Mouse (Mus musculus) kidney, adult 2 months (tissue): Measurements from ENCODE around the gene Bcl2l14. TPM values are rescaled to one million over a fixed set of nuclear protein-coding genes. Genes with fewer than 3 reads are reported as not detected.

Experiments
- DNase-seq: peaks from one replicate; pipeline ENCODE4 v3.0.0; 2021
- H3K27ac ChIP-seq: fragments of 200-500 bp; 2 replicates; pipeline ENCODE4 v1.5.1; 2012; ENCODE audit warnings: low read depth, low read length, control low read depth, inconsistent platforms; ENCODE audit not compliant: insufficient read depth
- H3K27me3 ChIP-seq: fragments of 200-500 bp; replicated peaks from 2 replicates; pipeline ENCODE4 v1.6.1; 2012; ENCODE audit warnings: mild to moderate bottlenecking, moderate library complexity, low read length, inconsistent platforms; ENCODE audit not compliant: control insufficient read depth, insufficient read depth
- H3K36me3 ChIP-seq: fragments of 200-500 bp; 2 replicates; pipeline ENCODE4 v1.6.1; 2012; ENCODE audit warnings: mild to moderate bottlenecking, moderate library complexity, low read length, inconsistent platforms; ENCODE audit not compliant: control insufficient read depth, insufficient read depth
- H3K4me1 ChIP-seq: fragments of 200-500 bp; 2 replicates; pipeline ENCODE4 v1.6.1; 2011; ENCODE audit warnings: low read length; ENCODE audit not compliant: control insufficient read depth, insufficient read depth
- H3K4me3 ChIP-seq: fragments of 200-500 bp; 2 replicates; pipeline ENCODE4 v1.5.1; 2011; ENCODE audit warnings: mild to moderate bottlenecking, low read depth, low read length, control low read depth; ENCODE audit not compliant: insufficient read depth
- CTCF ChIP-seq: fragments of 200-500 bp; conservative IDR thresholded peaks from 2 replicates; pipeline ENCODE4 v1.5.1; 2011; ENCODE audit warnings: low read depth, mild to moderate bottlenecking, control low read depth, low read length, moderate library complexity, mixed read lengths; ENCODE audit not compliant: insufficient read depth, insufficient read length
- POLR2A ChIP-seq: fragments of 200-500 bp; IDR thresholded peaks from one replicate; pipeline ENCODE4 v1.6.1; 2011; ENCODE audit warnings: low read depth, low read length, control low read depth
- WGBS: fragments of 180-500 bp; shearing (Covaris S2); methylation state at CpG from one replicate; pipeline ENCODE4 v1.1.7; 2018; 5-methylcytosine and 5-hydroxymethylcytosine counted together
- polyA plus RNA-seq: library from polyadenylated mRNA; depleted of rRNA; stranded (reverse); fragments of >200 nt; gene quantifications from 2 replicates; pipeline ENCODE4 v1.2.3, GENCODE M21; 2012

The Bcl2l14 gene
- polyA plus RNA-seq, 1 experiment: 1.1 TPM

DNA sequence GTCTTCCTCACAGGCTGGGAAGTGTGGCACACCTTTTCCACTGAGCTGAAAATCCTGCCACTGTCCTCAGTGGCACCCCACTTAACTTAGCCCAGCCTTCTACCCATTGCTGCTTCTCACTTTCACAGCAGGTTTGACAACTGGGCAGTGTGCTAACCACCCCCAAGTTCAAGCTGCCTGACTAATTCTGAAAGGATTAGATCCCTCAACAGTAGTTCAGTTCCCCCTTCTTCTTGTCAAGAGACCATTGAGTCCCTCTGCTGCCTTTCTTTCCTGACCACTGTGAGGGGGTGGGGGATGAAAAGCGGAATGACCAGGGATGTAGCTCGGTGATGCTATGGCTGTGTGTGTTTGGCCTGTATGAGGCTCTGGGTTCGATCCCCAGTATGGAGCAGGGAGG is 37.2 kb downstream of the Bcl2l14 start:
- Histone ChIP-seq H3K27me3 (no peaks in the 10 kb centered on the region), H3K27ac (no peak overlapping the region), H3K4me1 (no peaks in the 10 kb centered on the region), H3K4me3 (no peak overlapping the region), H3K36me3 (no peaks in the 10 kb centered on the region)
- 97% methylated on average over 3 of the region's 3 CpGs for WGBS
- TF ChIP-seq POLR2A: no peak
- no peak for TF ChIP-seq CTCF
- DNase-seq: no peak

DNA sequence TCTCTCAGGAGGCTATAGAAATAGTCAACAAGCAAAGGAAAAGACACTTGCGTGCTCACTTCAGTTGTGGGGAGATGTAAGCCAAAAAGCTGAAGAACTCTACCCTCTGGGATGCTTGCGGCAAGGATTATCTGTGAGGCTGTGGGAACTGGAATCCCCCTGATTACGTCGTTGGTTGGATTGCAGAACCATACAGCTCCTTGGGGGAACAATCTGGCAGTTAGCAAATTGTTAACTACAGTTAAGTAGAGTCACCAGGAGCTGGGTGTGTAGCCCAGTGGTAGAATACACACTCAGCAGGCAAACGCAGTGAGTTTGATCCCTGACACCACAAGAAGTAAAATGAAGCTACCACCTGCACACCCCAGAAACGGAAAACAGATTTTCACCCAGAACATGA is 37.9 kb downstream of the Bcl2l14 start:
- H3K36me3 ChIP-seq: no peaks in the 10 kb centered on the region
- H3K27me3 ChIP-seq: no peaks in the 10 kb centered on the region
- no peak overlapping the region for H3K27ac ChIP-seq
- H3K4me3 ChIP-seq: no peak overlapping the region
- DNase-seq: no peak
- TF ChIP-seq CTCF (no peak), POLR2A (no peak)
- no peaks in the 10 kb centered on the region for H3K4me1 ChIP-seq
- 78% methylated on average over 6 of the region's 6 CpGs for WGBS

DNA sequence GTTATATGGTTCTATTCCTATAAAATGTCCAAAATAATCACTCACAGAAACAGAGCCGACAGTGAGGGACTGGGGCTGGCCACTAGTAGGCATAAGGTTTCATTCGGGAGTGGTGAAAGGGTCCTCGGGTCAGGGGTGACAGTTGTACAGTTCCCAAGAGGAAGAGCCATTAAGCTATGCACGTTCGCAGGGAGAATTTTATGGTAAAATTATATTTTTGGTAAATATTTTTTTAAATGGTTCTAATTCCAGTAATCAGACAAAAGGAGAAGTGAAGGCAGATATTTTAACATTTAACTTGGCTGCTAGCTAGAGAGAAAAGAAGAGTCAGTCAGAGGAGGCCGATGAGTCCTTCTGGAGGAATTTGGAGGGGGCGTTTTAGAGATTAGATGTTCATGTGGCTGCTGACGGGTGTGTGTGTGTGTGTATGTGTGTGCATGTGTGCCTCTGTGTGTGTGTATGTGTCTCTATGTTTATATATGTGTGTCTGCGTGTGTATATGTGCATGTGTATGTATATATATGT is 38.8 kb downstream of the Bcl2l14 start:
- H3K27ac ChIP-seq: no peak overlapping the region
- no peaks in the 10 kb centered on the region for H3K36me3 ChIP-seq
- TF ChIP-seq CTCF: no peak
- H3K4me3 ChIP-seq: no peak overlapping the region
- no peaks in the 10 kb centered on the region for H3K4me1 ChIP-seq
- 74% methylated on average over 9 of the region's 9 CpGs for WGBS
- no peak for DNase-seq
- H3K27me3 ChIP-seq: no peaks in the 10 kb centered on the region

DNA sequence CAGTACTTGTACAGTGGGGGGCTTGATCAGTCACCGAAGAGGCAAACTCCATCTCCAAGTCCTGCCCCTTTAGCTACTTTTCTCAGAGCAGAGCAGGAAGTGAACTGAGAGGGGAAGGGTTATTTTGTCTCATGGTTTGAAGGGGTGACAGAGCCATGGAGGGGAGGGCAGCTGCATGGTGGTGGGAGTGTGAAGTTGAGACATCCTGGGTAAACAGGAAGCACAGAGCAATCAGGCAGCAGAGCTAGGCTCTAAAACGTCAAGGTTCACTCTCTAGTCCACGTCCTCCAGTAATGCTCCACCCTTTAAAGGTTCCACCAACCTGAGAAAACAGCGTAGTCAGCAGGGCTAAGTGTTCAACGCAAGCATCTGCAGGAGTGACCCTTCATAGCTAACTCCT is 40.8 kb downstream of the Bcl2l14 start:
- Histone ChIP-seq H3K27ac (no peak overlapping the region), H3K4me3 (no peak overlapping the region), H3K36me3 (no peaks in the 10 kb centered on the region), H3K27me3 (no peaks in the 10 kb centered on the region), H3K4me1 (no peaks in the 10 kb centered on the region)
- DNase-seq: no peak
- TF ChIP-seq CTCF (no peak), POLR2A (no peak)
- WGBS: 52% methylated on average over 5 of the region's 5 CpGs

DNA sequence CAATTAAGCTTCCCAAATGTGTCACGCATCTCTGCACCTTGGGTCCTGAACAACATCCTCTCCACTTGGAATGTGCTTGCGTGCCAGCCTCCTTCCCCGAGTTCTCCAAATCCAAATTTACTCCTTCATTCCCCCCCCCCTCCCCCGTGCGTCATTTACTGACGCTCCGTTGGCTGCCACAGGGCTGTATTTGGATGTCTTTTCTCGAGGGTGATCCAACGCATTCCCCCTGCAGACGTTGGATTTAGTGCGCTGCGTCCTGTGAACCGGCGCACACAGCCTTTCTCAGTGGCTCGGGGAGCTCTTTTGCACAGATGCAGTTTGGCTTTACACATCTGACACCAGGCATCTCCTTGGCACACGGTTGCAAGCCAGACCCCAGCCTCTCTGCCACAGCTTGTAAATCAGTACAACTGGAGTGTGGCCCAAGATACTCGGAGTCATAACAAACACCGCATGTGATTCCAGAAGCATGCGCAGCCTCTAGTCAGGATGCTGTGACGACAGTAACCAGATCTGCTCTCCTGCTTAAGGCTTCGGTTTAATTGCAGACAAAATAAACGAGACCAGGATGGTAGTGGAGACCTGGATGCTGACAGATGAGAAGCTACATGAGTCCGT is 43.4 kb downstream of the Bcl2l14 start:
- DNase-seq: no peak
- Histone ChIP-seq H3K27ac (no peak overlapping the region), H3K36me3 (no peaks in the 10 kb centered on the region), H3K4me1 (peaks cover 7% of the 10 kb centered on the region; the same call in 1 of the 2 replicates), H3K27me3 (no peaks in the 10 kb centered on the region), H3K4me3 (no peak overlapping the region)
- 21% methylated on average over 23 of the region's 23 CpGs for WGBS
- TF ChIP-seq POLR2A (no peak), CTCF (no peak)

DNA sequence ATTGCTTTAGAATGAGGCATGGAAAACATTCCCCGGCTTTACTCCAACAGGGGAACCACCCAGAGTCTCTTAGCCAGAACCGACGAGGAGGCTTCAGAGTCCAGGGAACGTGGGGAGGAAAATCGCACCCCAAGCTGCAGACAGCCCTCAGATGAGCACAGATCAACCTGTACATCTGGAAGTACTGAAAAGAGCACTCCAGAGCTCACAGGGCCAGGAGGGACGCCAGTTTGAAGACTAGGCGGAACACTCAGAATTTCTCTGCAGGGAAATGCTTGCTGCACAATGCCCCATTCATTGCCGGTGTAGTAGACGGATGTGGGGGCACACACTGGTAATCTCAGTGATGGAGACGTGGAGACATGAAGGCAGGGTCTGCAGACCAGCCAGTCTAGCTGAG is 43.9 kb downstream of the Bcl2l14 start:
- 39% methylated on average over 10 of the region's 10 CpGs for WGBS

DNA sequence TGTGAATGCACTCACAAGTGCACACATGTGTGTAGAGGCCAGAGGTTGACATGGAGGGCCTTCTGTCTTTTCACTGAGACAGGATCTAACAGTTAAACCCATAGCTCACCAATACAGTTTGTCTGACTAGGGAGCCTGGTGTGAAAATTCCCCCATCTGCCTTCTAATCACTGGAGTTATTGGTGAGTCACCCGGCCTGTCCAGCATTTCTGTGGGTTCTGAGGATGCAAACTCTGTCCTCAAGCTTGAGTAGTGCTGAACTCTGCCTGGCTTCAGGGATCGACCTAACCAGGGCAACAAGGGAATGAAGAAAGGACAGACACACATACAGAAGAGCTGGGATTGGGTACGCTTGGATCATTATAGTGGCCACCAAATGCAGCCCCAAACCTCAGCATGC is 45.6 kb downstream of the Bcl2l14 start:
- Histone ChIP-seq H3K27ac (no peak overlapping the region), H3K4me1 (peaks cover 7% of the 10 kb centered on the region; the same call in 1 of the 2 replicates), H3K36me3 (peaks cover 2% of the 10 kb centered on the region), H3K4me3 (no peak overlapping the region), H3K27me3 (no peaks in the 10 kb centered on the region)
- TF ChIP-seq POLR2A (no peak), CTCF (no peak)
- WGBS: 95% methylated on average over 3 of the region's 3 CpGs
- no peak for DNase-seq

More for the DNA sequence above, 43.9 kb downstream of the Bcl2l14 start:
- Histone ChIP-seq H3K4me1 (peaks cover 7% of the 10 kb centered on the region; the same call in 1 of the 2 replicates), H3K36me3 (no peaks in the 10 kb centered on the region), H3K4me3 (no peak overlapping the region), H3K27ac (no peak overlapping the region), H3K27me3 (no peaks in the 10 kb centered on the region)
- no peak for DNase-seq
- TF ChIP-seq POLR2A (no peak), CTCF (no peak)
